Mouse (Mus musculus): ENCODE results near the gene Zfp366.
"Not testable (repeated sequence)": the region's sequence is repeated elsewhere in the genome, so short reads cannot be mapped to it uniquely, and the experiment has no call there.

Gene Zfp366

DNA sequence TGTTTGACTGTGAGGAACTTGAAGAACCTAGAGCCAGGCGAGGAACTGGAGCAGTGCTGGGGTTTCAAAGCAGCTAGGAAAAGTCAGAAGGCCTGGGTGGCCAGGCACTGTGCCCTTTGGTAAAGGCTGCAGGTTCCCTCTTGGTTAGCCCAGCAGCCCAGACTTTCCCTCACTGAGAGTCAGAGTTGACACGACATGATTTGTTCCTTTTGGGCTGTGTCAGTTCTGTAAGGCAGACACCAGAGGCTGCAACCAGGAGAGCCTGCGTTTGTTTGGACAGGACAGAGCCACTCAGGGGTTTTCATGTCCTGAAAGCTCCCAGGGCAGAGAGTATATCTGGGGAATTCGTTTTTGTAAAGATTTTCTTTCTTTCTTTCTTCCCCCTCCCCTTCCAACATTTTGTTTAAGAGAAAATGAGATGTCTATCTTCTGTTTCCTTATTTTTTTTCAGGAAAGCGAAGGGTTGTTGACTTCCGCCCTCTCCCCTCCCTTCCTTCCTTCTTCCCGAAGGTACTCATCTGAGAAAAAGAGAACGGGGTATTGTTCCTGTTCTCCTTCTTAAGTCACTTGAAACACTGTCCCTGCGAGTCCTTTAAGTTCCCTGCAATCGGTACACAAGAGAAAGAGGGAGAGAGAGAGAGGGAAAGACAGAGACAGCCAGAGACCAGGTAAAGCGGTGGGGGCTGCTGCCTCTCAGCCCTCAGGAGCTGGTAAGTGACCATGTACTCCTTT is at the start of gene Zfp366:
Zfp366 (plus strand) TSS at position 669 of the 732 bp plus-strand sequence.
- DNase-seq (ENCODE audit: low spot score): no peak

- no peak for DNase-seq (ENCODE audit: low spot score)
These were observed 46.0 kb upstream of the Zfp366 start for GRCm38 (mm10) chr13:99138351-99139255.

GRCm38 (mm10) chr13:99146355-99146871 is 38.2 kb upstream of the Zfp366 start:
- DNase-seq (ENCODE audit: low spot score): no peak

DNA sequence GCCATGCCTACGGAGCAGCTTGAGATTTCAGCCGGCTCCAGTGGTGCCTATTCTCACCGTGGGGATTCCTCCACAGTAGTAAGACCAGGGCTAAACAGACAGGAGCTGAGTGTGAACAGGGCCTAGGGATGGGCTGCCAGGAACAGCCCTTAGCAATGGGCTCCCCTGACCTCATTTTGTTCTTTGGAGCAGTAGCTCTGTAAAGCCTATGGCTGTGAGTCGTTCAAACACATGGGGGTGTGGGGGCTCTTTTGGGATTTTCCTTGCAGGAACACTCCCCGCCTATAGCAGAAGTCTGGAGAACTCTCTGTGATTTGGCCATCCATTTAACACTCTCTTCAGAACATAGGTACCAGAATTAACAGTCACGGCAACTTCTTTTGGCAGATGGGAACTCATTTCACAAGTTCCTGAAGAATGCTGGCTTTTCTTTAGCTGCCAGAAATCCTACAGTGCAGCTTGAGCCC is 36.9 kb upstream of the Zfp366 start:
- no peak for DNase-seq (ENCODE audit: low spot score)

DNA sequence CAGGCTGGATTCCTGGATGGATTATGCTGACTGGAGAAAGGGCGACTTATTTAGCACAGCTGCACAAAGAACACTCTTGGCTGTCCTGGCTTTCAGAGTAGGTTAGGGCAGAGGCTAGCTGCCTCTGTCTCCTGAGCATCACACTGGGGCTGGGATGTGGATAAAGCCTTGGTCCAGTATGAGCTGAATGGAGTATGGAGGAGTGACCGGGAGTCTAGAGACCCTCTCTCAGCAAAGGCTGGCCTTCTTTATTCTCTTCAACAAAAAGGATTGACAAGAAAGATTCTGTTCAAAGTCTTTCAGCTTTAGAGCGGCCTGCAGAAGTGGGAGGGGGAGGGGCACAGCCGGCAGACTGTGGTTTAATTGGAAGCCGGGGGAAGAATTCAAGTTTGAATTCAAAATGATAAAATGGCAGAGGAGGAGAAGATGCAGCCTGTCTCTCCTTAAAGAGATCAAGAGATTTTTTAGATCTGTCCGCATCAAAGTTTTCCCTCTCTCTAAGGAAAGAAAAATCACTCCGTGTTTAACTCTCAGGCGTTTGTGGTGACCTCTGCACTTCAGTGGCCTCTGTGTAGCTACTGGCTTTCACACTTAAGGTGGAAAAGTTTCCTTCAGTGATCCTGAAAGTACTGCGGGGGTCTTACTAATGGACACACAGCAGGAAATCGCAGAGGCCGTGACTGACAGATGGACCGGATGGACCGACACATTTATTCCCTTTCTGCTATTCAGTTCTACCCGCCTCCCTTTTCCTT is 34.9 kb upstream of the Zfp366 start:
- DNase-seq (ENCODE audit: low spot score): no peak

- no peak for DNase-seq (ENCODE audit: low spot score)
These were observed 34.0 kb upstream of the Zfp366 start for GRCm38 (mm10) chr13:99150626-99151025.

- DNase-seq (ENCODE audit: low spot score): no peak
These were observed 33.5 kb upstream of the Zfp366 start for GRCm38 (mm10) chr13:99151121-99151520.

GRCm38 (mm10) chr13:99152305-99152930 is 32.2 kb upstream of the Zfp366 start:
- no peak for DNase-seq (ENCODE audit: low spot score)

GRCm38 (mm10) chr13:99157709-99158108 is 26.9 kb upstream of the Zfp366 start:
- DNase-seq (ENCODE audit: low spot score): no peak

GRCm38 (mm10) chr13:99158773-99159172 is 25.9 kb upstream of the Zfp366 start:
- DNase-seq (ENCODE audit: low spot score): no peak

DNA sequence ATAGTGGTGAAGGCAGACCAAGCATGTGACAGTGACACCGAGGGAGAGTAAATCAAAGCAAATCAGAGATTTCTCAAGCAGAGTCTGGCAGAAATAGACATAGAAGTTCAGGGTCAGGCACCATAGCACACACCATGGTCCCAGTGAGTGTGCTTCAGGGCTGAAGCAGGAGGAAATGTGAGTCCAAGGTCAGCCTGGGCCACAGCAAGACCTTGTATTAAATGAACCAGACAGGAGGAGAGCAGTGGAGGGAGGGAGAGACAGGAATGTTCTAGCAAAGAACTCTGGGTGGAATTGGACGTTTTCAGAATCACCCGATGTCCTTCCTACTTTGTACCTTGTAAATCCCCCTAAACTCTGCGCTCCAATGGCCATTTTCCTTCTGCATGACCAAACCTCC is 21.6 kb upstream of the Zfp366 start:
- no peak for DNase-seq (ENCODE audit: low spot score)

DNA sequence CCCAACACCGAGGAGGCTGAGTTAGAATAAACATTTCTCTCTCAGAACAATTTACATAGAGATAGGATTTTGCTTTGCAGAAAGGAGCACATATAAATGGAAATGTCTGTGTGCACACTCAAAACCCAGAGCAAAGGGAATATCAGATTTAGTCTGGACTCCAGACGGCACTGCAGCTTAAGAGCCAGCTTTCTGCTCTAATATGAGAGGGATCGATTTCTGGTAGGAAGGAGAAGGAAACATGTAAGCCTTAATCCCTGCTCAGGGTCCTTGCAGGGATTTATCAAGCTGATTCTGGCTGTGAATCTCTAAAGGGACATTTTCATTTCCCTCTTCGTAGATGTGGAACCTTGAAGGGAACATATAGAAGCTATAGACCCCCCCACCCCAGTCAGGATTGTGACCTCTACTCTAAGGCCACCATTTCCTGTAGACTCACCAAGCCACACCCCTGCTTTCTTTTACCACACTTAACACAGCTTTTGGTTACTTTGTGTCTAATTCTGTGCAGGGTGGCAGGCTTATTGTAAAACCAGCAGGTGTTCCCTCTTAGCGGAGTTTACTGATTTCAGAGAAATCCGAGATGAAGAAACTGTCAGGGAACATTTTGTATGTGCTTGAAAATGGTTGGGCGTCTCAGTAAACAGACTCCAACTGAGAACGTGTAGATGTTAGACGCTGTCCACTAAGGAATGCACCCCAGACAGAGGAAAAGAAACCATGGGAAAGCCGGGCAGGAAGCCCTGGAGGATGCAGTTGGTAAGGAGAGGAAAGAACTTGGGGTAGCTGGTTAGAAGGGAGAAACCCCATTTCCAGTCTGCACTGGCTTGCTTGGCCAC is 20.9 kb upstream of the Zfp366 start:
- no peak for DNase-seq (ENCODE audit: low spot score)

DNA sequence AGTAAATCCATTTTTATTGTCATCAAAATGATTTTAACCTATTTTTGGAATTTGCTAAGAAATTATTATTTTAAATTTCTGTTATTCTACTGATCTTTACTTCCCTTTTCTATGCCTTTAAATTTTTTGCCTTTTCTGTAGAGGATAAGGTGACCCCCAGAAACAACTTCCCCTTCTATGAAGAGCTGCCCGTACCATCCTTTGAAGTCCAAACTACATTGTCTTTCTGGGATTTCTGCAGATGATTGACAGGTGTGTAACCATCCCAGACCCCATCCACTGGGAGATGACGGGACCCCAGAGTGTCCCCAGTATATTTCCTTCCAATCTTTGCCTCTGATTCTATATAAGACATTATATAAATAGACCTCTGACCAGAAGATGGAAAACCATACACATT is 20.3 kb upstream of the Zfp366 start:
- no peak for DNase-seq (ENCODE audit: low spot score)

DNA sequence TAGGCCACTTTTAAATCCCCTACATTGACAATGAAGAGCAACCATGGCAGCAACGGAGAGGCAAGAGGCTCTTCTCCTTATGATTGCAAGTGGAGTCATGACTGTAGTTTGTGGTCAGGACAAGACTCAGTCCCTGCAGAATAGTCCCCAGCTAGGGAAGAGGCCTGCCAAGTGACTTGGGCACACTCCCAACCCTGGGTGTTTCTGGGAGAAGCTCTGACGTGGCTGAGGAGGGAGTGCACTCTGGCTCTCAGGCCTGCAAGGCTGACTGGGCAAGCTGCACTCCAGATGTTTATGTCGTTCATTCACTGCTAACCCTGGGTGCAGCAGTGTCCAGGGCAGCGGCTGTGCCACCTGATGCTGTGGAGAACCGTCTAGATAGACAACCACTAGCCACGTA is 15.2 kb upstream of the Zfp366 start:
- DNase-seq (ENCODE audit: low spot score): no peak

DNA sequence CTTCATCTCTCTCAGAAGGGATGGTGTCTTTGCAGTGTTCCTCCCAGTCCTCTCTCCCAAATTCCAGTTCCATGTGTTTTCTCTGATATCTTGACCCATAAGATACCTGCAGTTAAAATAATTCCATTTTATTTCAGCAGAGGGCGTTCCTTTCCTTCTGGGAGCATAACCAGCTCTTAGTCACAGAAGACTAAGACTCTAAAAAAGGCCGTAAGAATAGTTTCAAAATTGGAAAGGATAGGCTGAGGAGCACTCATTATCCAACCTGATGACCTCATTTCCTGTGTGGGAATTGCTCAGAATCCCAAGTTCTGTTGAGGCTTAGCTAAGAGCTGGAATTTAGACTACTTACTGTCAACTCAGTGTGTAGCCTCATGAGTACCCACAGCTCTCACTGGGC is 14.3 kb upstream of the Zfp366 start:
- no peak for DNase-seq (ENCODE audit: low spot score)

- DNase-seq (ENCODE audit: low spot score): no peak
These were observed 10.8 kb upstream of the Zfp366 start for GRCm38 (mm10) chr13:99173849-99174248.

- DNase-seq (ENCODE audit: low spot score): not testable (repeated sequence)
These were observed 1.8 kb upstream of the Zfp366 start for GRCm38 (mm10) chr13:99182828-99183227.

GRCm38 (mm10) chr13:99183257-99183895 is 1.2 kb upstream of the Zfp366 start:
- no peak for DNase-seq (ENCODE audit: low spot score)

GRCm38 (mm10) chr13:99185573-99185972 is 950 bp downstream of the Zfp366 start:
- no peak for DNase-seq (ENCODE audit: low spot score)

All from urinary bladder, postnatal 10 days (tissue).